Mouse (Mus musculus) forebrain, embryonic 11.5 days (tissue): ENCODE results near the gene Dcdc2a. TPM values are rescaled to one million over a fixed set of nuclear protein-coding genes. Genes with fewer than 3 reads are reported as not detected.
A peak's percentile ranks its signal among the peaks of the same experiment; 100 is the strongest.

ENCODE experiments used
- ATAC-seq: fragments of 200-750 bp; cut with Nextera tagmentation; replicated peaks from 2 replicates; pipeline ENCODE4 v1.8.0; 2017; ENCODE audit warnings: moderate TSS enrichment; ENCODE audit not compliant: low FRiP score
- DNase-seq: peaks from one replicate; pipeline ENCODE4 v3.0.0-alpha.2; 2017; ENCODE audit warnings: low spot score
- H3K27ac ChIP-seq: fragments of 300-500 bp; sonication (generic); 2 replicates; pipeline ENCODE4 v1.5.1; 2014; ENCODE audit warnings: low read depth, low read length
- H3K27me3 ChIP-seq: fragments of 300-500 bp; sonication (generic); 2 replicates; pipeline ENCODE4 v1.6.1; 2014; ENCODE audit warnings: mild to moderate bottlenecking, low read length, mixed read lengths; ENCODE audit not compliant: control insufficient read depth, insufficient read depth
- H3K36me3 ChIP-seq: fragments of 300-500 bp; sonication (generic); 2 replicates; pipeline ENCODE4 v1.6.1; 2014; ENCODE audit warnings: mild to moderate bottlenecking, low read length, moderate library complexity, mixed read lengths; ENCODE audit not compliant: control insufficient read depth, insufficient read depth
- H3K4me1 ChIP-seq: fragments of 300-500 bp; sonication (generic); replicated peaks from 2 replicates; pipeline ENCODE4 v1.6.1; 2014; ENCODE audit warnings: low read length, mixed read lengths; ENCODE audit not compliant: control insufficient read depth, insufficient read depth
- H3K4me2 ChIP-seq: fragments of 300-500 bp; sonication (generic); 2 replicates; pipeline ENCODE4 v1.6.1; 2014; ENCODE audit warnings: low read depth, mild to moderate bottlenecking, low read length, moderate library complexity, mixed read lengths; ENCODE audit not compliant: severe bottlenecking
- H3K4me3 ChIP-seq: fragments of 300-500 bp; sonication (generic); 2 replicates; pipeline ENCODE4 v1.5.1; 2014; ENCODE audit warnings: low read depth, low read length
- H3K9ac ChIP-seq: fragments of 300-500 bp; sonication (generic); 2 replicates; pipeline ENCODE4 v1.6.1; 2014; ENCODE audit warnings: low read length
- H3K9me3 ChIP-seq: fragments of 300-500 bp; sonication (generic); 2 replicates; pipeline ENCODE4 v1.6.1; 2016; ENCODE audit warnings: low read length, mixed read lengths; ENCODE audit not compliant: control insufficient read depth
- WGBS: fragments of 180-500 bp; shearing (Covaris S2); extraction: QIAGEN DNeasy Blood & Tissue Kit; methylation state at CpG from one replicate; pipeline ENCODE4 v1.1.7; 2014; 5-methylcytosine and 5-hydroxymethylcytosine counted together
- polyA plus RNA-seq: library from polyadenylated mRNA; unstranded; fragments of >200 nt; fragmentation: Nextera tagmentation; extraction: Ambion mirVana; gene quantifications from 2 replicates; pipeline ENCODE4 v1.2.1, GENCODE M21; 2014

Dcdc2a gene
- 1.1 and 1.4 TPM in 2 replicates for polyA plus RNA-seq

DNA sequence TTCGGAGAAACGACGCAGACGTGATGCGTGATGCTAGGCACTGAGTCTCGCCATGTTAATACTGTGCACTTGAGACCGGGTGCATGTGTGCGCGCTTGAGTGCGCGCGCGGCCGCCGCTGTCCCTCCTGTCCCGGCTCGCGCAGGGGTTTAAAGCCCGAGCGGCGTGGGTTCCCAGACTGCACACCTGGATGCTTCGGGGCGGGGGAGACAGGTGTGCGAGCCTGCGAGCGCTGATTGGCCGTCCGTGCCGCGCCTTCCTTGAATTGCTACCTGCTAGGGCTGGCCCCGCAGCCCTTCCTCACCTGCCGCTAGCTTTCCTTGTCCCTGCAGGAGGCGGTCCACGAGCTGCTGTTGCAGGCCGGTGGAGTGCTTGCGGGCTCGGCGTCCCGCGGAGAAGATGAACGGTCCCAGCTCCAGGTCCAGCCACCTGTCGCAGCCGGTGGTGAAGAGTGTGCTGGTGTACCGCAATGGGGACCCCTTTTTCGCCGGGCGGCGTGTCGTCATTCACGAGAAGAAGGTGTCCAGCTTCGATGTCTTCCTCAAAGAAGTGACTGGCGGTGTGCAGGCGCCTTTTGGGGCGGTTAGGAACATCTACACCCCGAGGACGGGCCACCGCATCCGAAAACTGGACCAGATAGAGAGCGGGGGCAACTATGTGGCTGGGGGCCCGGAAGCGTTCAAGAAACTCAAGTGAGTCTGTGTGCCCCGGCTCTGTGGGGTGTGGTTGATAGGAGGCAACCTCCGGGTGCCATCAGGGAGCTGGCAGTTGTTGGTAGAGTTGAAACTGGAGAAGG lies at the start of gene Dcdc2a:
Gene Dcdc2a, plus strand, starts transcription at position 132 of the 795 bp plus-strand sequence.
- DNase-seq (peak; percentile 65), ATAC-seq (peak; percentile 72)
- no peaks in the 10 kb centered on the region for H3K36me3 ChIP-seq
- peak within 1 kb of the TSS; percentile 88 for H3K4me2 ChIP-seq
- H3K4me3 ChIP-seq = peak within 1 kb of the TSS; percentile 45
- 4% methylated on average over 63 of the region's 63 CpGs for WGBS
- H3K27ac ChIP-seq = no peak within 1 kb of the TSS
- 0 out of 2 replicates have a peak, but pooled peaks cover 3% of the 10 kb centered on the region for H3K4me1 ChIP-seq
- H3K27me3 ChIP-seq = peaks cover 21% of the 10 kb centered on the region
- H3K9me3 ChIP-seq = no peaks in the 10 kb centered on the region
- H3K9ac ChIP-seq = peak within 1 kb of the TSS; percentile 55

DNA sequence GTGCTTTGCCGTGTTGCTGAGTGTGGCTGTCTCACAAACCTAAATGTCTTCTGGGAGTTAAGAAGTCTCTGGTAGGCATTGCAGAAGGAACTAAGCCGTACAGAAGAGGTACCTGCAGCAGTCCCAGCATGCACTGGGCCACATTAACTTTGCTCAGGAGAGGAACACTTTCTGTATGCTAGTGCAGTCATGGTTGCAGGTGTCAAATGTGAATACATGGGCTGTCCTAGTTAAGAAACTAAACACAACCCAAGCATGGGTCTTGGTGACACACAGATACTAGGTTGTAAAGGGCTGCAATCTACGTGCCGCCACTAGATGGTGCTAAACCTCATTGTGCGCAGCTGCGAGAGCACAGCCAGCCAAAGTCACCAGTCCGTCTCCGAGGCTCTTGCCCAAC lies 48.7 kb upstream of the Dcdc2a start:
- WGBS = 90% methylated on average over 5 of the region's 8 CpGs
- Histone ChIP-seq H3K9ac (no peak overlapping the region), H3K4me3 (no peak overlapping the region), H3K27me3 (no peaks in the 10 kb centered on the region), H3K4me2 (no peak overlapping the region), H3K27ac (no peak overlapping the region), H3K9me3 (no peaks in the 10 kb centered on the region), H3K4me1 (no peaks in the 10 kb centered on the region), H3K36me3 (no peaks in the 10 kb centered on the region; the same call in 1 of the 2 replicates)
- ATAC-seq = no peak
- peak; percentile 41 for DNase-seq

DNA sequence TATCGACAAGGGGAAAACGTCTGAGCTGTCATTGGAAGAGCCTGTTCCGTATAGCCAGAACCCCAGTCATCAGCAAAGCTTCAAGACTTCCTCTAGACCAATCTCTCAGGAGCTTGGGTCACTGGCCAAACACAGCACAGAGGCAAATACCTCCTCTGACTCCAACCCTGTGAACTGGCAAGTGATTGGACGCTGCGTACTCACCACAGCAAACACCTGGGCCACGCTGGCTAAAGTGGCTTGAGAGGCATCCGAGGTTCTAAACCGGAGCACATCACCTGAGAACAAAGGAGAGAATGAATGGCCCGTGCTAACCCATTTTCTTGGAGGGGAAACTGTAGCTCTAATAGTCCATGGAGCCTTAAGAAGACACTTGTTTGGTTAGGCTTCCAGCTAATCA lies 37.5 kb upstream of the Dcdc2a start:
- no peak overlapping the region for H3K9ac ChIP-seq

DNA sequence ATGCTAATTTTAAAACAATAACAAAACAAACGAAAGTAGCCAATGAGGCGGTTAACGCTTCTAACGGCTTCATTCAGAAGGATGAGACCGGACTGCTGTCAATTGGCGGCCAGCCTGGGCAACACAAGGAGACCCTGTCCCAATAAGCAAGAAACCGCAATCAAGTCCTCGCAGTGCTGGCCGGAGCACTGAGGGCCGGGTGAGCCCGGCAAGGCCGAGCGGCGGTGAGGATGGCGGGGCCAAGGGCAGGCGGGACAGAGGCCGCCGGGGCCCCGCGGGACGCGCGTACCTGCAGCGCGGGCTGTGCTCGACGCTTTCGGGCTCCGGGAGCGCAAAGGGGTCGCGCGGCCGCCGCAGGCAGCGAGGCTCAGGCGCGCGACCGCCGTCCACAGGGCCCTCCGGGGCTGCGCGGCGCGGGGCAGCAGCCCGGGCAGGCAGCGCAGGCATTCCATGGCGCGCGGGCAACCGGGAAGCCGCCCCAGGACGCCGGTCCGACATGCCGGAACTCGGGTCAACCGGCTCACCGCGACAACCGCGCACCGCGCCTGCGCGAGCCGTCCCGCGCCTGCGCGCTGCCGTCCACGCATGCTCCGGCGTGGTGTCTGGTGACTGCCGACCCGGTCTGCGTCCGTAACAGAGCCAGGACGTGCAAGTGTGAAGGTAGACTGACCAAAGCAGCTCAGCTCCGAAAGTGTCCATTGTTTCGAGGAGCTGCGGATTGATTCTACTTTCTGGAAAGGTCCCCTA lies 35.8 kb upstream of the Dcdc2a start, which contains the start of gene Mrs2:
Gene Mrs2, minus strand, starts transcription at position 587 of the 747 bp plus-strand sequence.
- no peaks in the 10 kb centered on the region for H3K27me3 ChIP-seq
- H3K9me3 ChIP-seq = no peaks in the 10 kb centered on the region
- H3K4me2 ChIP-seq = peak within 1 kb of the TSS; percentile 87
- WGBS = under 1% methylated on average over 80 of the region's 84 CpGs
- peak; percentile 93 for DNase-seq
- H3K4me3 ChIP-seq = peak within 1 kb of the TSS; percentile 85
- H3K27ac ChIP-seq = 0 out of 2 replicates have a peak within 1 kb of the TSS, but pooled peaks have one; percentile 31
- H3K9ac ChIP-seq = peak within 1 kb of the TSS; percentile 90
- ATAC-seq = peak; percentile 96
- no peaks in the 10 kb centered on the region for H3K36me3 ChIP-seq
- no peaks in the 10 kb centered on the region; the same call in 1 of the 2 replicates for H3K4me1 ChIP-seq

More for the DNA sequence above, 37.5 kb upstream of the Dcdc2a start:
- Histone ChIP-seq H3K36me3 (no peaks in the 10 kb centered on the region), H3K27ac (no peak overlapping the region), H3K4me1 (no peaks in the 10 kb centered on the region; the same call in 1 of the 2 replicates), H3K4me3 (no peak overlapping the region), H3K9me3 (no peaks in the 10 kb centered on the region), H3K27me3 (no peaks in the 10 kb centered on the region), H3K4me2 (no peak overlapping the region)
- 91% methylated on average over 9 of the region's 9 CpGs for WGBS
- peak; percentile 47 for DNase-seq
- no peak for ATAC-seq

DNA sequence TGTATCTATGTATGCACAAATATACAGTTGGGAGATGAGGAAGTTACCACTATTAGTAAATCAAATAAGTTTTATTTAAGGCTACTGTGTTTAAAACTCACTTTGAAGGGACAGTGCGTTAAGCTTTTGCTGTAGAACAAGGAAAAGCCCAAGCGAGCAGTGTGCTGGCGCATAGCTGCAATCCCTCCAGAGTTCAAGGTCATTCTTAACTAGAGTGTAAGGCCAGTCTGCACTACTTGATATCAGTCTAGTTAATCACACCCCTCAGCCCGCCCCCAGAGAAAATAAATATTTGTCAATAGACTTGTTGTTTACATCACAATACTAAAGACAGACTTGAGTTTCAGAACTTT lies 35.3 kb upstream of the Dcdc2a start:
- no peaks in the 10 kb centered on the region for H3K27me3 ChIP-seq
- H3K36me3 ChIP-seq = no peaks in the 10 kb centered on the region
- DNase-seq (no peak), ATAC-seq (peak; percentile 32; the same call in 1 of the 2 replicates)
- H3K9ac ChIP-seq = peak overlapping the region; percentile 90
- no peak overlapping the region for H3K27ac ChIP-seq
- no peaks in the 10 kb centered on the region for H3K9me3 ChIP-seq
- peak overlapping the region; percentile 85 for H3K4me3 ChIP-seq
- H3K4me2 ChIP-seq = peak overlapping the region; percentile 87
- no peaks in the 10 kb centered on the region; the same call in 1 of the 2 replicates for H3K4me1 ChIP-seq
- WGBS = 49% methylated on average over 4 of the region's 4 CpGs

DNA sequence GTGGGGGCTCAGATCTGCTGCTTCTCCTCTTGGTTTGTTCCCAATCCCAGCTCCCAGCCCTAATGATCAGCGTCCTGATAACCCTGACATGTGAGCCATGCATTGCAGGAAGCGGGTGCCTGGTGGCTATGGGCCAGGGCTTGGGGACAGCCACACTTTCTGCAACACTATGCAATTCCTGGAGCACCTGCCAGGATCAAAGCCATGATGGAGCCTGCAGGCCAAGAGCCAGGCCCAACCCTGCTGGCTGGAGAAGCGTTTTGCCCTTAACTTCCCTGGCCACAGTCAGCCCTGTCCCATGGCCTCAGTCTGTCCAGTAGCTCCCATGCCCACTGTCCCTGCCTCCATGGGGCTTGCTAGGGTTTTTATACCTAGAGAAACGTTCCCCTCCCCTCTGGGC lies 33.4 kb upstream of the Dcdc2a start:
- Histone ChIP-seq H3K36me3 (no peaks in the 10 kb centered on the region), H3K4me1 (no peaks in the 10 kb centered on the region; the same call in 1 of the 2 replicates), H3K4me3 (no peak overlapping the region), H3K27me3 (no peaks in the 10 kb centered on the region), H3K4me2 (no peak overlapping the region), H3K9me3 (no peaks in the 10 kb centered on the region), H3K9ac (no peak overlapping the region), H3K27ac (no peak overlapping the region)
- WGBS = 69% methylated on average over 4 of the region's 4 CpGs
- DNase-seq (peak; percentile 33), ATAC-seq (no peak)

DNA sequence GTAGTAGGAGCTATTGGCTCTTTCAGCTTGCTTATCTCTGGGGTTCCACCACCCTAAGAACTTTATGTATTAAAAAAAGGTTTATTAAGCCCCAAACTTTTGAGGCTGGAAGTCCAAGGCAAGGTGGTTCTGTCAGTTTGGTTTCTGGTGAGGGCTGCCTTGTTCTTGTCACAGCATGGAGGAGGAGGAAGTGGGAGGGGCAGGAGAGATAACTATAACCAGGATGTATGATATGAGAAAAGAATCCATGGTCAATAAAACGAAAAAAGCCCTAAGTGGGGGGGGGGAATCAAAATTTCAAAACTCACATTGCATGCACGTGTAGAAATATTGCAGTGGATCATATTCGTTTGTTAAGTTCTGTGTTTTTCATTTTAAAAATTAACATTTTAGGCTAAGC lies 32.7 kb upstream of the Dcdc2a start:
- H3K4me3 ChIP-seq = no peak overlapping the region
- 72% methylated on average over 3 of the region's 3 CpGs for WGBS
- no peaks in the 10 kb centered on the region for H3K36me3 ChIP-seq
- ATAC-seq = no peak
- no peaks in the 10 kb centered on the region; the same call in 1 of the 2 replicates for H3K4me1 ChIP-seq
- no peak overlapping the region for H3K9ac ChIP-seq
- DNase-seq = no peak
- H3K27ac ChIP-seq = no peak overlapping the region
- H3K27me3 ChIP-seq = no peaks in the 10 kb centered on the region
- no peak overlapping the region for H3K4me2 ChIP-seq
- no peaks in the 10 kb centered on the region for H3K9me3 ChIP-seq

DNA sequence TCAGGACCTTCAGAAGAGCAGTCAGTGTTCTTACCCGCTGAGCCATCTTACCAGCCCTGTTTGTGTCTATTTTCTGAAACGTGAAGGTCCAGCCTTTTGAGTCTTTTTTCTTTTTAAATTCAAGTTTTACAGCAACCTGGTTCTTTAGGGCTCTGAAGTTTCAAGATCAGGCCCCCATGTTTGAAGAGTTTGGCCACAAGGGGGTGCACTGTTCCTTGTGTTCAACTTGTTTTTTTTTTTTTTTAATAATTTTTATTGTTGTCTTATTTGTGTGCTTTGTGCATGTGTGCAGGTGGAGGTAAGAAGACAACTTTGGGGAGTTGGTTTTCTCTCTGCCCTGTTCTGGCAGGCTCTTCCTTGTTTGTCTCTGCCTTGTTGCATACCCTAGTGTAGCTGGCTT lies 31.1 kb upstream of the Dcdc2a start:
- Histone ChIP-seq H3K4me1 (no peaks in the 10 kb centered on the region), H3K27ac (no peak overlapping the region), H3K27me3 (no peaks in the 10 kb centered on the region), H3K4me2 (no peak overlapping the region), H3K9ac (no peak overlapping the region), H3K4me3 (no peak overlapping the region), H3K9me3 (no peaks in the 10 kb centered on the region), H3K36me3 (no peaks in the 10 kb centered on the region)
- peak; percentile 53 for DNase-seq
- WGBS = 49% methylated on average over 2 of the region's 2 CpGs
- no peak for ATAC-seq
